Mouse (Mus musculus) left cerebral cortex, adult 18-20 months (tissue): ENCODE results near the gene 1300017J02Rik. TPM values are rescaled to one million over a fixed set of nuclear protein-coding genes. Genes with fewer than 3 reads are reported as not detected.
"Not testable (repeated sequence)": the region's sequence is repeated elsewhere in the genome, so short reads cannot be mapped to it uniquely, and the experiment has no call there.

Experiments used
- DNase-seq, 2 experiments: peaks; one replicate each; pipeline ENCODE4 v3.0.0; 2021 to 2022; ENCODE audit warnings: low spot score in 2 of 2, mixed read lengths in 1 of 2
- long read RNA-seq, 2 experiments: library from polyadenylated mRNA; stranded (forward); transcript quantifications; one replicate each; pipeline ENCODE4 v2.0.0; 2021
- total RNA-seq, 2 experiments: library from RNA; stranded (reverse); gene quantifications; 2 replicates each; pipeline ENCODE4 v1.2.3; 2021

1300017J02Rik gene
- not detected for total RNA-seq
- long read RNA-seq, experiment 1 = 0 reads
- long read RNA-seq, experiment 2 = 0 reads

- DNase-seq = peak; percentile 93
These were observed at the start of gene 1300017J02Rik, which contains the start of gene Topbp1 for GRCm38 (mm10) chr9:103304927-103305326. 1300017J02Rik (minus strand) TSS chr9:103305082. Topbp1 (plus strand) TSS chr9:103305215.

- not testable (repeated sequence) for DNase-seq
These were observed 48.8 kb upstream of the 1300017J02Rik start for GRCm38 (mm10) chr9:103353500-103354260.

- DNase-seq = no peak
These were observed 43.9 kb upstream of the 1300017J02Rik start for GRCm38 (mm10) chr9:103348791-103349190.

DNA sequence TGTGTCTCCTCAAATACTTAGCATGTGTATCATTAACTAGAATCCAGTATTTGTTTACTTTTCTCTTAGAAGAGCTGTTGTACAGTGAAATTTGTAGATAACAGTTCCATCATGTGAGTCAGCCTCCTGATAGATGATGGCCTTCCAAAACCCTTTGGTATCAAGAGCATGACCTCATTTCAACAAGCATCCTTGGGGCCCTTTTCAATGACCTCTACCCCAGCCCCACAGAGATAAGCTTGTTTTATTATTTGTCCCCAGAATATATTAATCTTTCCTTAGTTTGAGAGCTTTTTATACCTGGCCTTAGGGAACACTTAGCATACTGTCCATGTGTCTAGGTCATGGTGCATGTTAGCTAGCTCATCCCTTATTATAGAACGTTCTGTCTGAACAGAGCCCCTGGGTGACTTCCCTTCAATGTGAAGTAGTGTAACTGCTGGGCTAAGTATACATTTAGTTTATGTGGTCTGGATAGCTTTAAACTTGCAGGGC, 43.2 kb upstream of the 1300017J02Rik start:
- no peak for DNase-seq

DNA sequence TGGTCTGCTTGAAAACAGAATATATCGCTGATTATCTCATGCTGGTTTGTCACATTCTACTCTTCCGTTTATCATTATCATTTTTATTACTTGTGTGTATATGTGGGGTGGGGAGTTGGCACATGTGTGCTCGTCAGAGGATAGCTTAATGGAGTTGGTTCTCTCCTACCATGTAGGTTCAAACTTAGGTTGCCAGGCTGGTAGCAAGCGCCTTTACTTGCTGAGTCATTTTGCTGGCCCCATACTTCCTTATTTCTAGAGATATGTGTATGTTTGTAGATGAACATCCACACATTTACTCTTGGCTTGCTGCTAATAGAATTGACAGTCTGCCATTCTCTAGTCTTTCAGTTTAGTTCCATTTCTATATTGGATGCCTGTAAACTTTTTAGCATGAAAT, 42.2 kb upstream of the 1300017J02Rik start:
- no peak for DNase-seq

DNA sequence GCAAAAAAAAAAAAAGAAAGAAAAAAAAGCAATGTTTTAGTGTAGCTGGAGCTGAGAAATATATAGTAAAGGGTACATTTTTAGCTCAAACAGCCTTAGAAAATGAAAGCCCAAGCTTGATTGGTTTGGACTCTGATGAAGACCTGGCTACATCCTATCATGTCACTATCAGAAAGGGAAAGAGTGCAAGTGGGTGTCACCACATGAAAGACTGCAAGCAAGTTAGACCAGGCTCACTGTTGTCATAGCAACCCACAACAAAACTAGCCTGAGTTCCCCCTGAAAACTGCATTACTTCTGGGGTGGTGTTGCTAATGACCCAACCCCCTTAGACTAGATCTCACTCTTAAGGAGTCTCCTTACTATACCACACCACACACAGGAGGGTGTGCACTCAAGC, 32.0 kb upstream of the 1300017J02Rik start:
- no peak for DNase-seq

GRCm38 (mm10) chr9:103332663-103333062, 27.8 kb upstream of the 1300017J02Rik start:
- DNase-seq = no peak

DNA sequence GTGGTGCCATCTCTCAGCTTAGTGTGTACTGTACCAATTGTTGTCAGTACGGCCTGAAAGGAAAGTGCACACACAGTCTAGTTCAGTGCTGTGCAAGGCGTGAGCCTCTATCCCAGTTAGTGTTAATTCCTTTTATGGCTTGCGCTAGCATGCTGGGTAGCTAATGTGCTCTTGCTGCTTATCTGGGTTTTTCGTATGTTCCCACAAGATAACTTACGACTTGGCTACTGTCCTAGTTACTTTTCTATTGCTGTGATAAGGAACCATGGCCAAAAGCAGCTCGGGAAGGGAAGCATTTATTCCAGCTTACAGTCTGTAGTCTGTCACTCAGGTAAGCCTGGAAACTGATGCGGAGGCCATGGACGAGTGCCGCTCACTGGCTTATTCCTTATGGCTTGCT, 21.6 kb upstream of the 1300017J02Rik start:
- DNase-seq = no peak

DNA sequence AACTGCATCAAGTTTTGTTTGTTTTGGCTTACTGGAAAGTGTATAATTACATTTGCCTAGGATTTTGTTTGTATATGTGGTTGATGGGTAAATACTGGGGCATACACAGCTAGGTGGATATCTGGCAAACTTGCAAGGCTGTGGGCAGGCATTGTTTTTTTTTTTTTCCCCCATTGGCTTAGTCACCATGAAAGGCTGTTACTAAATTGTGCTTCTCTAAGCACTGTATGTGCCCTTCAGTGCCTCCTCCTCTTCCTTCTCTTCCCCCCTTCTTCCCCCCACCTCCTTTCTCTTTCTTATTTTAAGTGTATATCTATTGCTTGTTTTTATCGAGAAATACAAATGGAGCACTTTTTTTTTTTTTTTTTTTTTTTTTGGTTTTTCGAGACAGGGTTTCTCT, 19.8 kb upstream of the 1300017J02Rik start:
- no peak for DNase-seq

GRCm38 (mm10) chr9:103309832-103310231, 5.0 kb upstream of the 1300017J02Rik start:
- no peak for DNase-seq

- no peak for DNase-seq
These were observed 605 bp upstream of the 1300017J02Rik start for GRCm38 (mm10) chr9:103305332-103306041.

DNA sequence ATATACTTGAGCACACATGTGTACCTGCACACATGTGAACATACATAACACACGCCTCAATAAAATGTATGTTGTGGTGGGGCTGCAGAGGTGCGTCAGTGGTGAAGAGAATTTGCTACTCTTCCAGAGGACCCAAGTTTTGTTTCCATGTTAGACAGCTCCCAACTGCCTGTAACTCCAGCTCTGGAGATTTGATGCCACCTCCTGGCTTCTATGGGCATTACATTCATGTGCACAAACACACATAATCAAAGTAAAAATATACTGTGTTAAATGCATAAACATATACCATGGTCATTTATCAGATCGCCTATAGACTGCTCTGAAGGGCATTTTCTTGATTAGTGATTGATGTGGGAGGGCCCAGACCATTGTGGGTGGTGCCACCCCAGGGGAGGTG, 2.2 kb downstream of the 1300017J02Rik start:
- DNase-seq = peak; percentile 64 to 69

GRCm38 (mm10) chr9:103302239-103302638, 2.6 kb downstream of the 1300017J02Rik start:
- DNase-seq = no peak

DNA sequence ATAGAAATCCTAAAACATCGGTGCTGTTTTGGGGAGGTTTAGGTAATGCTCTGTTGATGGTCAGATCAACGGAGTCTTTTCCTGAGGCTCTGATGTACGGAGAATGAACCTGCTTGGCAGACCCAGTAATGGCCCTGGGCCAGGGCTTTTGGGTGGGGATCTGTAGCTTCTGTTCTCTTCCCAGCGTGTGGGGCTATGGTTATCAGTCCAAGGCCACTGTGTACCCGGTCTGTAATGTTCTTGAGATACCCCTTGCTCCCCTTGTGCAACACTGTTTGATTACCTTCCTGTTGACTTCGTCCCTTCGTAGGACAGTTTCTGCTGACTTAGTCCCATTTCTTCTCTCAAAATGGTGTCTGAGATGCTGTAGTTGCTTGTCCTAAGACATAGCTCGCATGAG, 3.8 kb downstream of the 1300017J02Rik start:
- no peak for DNase-seq

GRCm38 (mm10) chr9:103294507-103294906, 10.4 kb downstream of the 1300017J02Rik start:
- no peak for DNase-seq

- DNase-seq = no peak
These were observed 16.2 kb downstream of the 1300017J02Rik start for GRCm38 (mm10) chr9:103288489-103289180.

- no peak for DNase-seq
These were observed 16.9 kb downstream of the 1300017J02Rik start for GRCm38 (mm10) chr9:103287840-103288488.

- no peak for DNase-seq
These were observed 17.9 kb downstream of the 1300017J02Rik start for GRCm38 (mm10) chr9:103286901-103287422.

- DNase-seq = no peak
These were observed 18.5 kb downstream of the 1300017J02Rik start for GRCm38 (mm10) chr9:103286396-103286795.

DNA sequence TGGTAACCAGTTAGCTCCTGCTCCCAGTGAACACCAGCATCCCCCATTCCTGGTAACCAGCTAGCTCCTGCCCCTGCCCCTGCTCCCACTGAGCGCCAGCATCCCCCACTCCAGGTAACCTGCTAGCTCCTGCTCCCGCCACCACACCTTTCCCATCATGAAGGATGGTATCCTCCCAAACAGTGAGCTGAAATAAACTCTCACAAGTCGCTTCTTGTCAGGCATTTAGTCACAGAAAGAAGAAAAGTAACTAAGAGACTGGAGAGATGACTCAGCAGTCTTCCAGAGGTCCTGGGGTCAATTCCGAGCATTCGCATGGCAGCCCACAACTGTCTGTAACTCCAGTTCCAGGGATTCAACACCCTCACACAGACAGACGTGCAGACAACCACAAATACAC, 28.0 kb downstream of the 1300017J02Rik start:
- DNase-seq = no peak

GRCm38 (mm10) chr9:103275676-103276075, 29.2 kb downstream of the 1300017J02Rik start:
- no peak for DNase-seq
